8 mouse cellular contexts compared by ENCODE assay signal in the genomic region with DNA sequence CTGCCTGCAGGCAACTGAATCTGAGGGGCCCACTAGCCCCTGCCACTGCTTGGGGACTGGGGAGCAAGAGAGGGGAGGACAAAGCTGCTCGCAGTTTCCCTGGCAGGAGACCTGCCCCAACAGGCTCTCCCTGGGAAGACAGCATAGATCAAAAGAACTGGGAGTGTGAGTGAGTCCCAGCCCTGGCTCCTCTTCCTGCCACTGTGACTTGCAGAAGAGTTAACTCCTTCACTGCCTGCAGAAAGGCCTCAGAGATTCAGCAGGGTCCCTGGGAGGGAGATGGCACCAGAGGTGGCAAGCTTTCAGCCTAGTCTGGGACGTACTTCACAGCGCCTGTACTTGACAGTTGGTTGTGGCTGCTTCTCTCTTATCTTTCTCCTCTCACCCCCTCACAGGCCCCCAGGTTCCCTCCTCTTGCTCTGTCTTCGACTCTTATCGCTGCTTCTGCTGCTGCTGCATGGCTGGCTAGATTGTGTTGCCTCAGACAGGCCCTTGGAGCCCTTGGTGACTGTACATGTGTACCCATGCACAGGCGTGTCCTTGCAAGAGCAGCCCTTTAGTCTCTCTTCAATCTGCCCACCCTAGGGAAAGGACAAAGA. TPM values are rescaled to one million over a fixed set of nuclear protein-coding genes. Genes with fewer than 3 reads are reported as not detected.
A peak's percentile ranks its signal among the peaks of the same experiment; 100 is the strongest.
DNase-seq lines count a peak whose midpoint lies in the region; ATAC-seq and TF ChIP-seq lines count a peak whose summit lies in the region.

No protein-coding gene starts in this region.

- no peak overlapping the region for H3K4me3 ChIP-seq in heart, embryonic 14.5 days (ENCODE audit: control insufficient read depth in 1 of 2, insufficient read depth in 1 of 2, low read depth in 1 of 2, low read length in 2 of 2)
- no peak overlapping the region for H3K4me3 ChIP-seq in bone marrow, adult 2 months (replicated peaks; ENCODE audit: control insufficient read depth, low read depth, low read length)
- no peak overlapping the region for H3K4me3 ChIP-seq in hindbrain, embryonic 13.5 days

- H3K4me1 ChIP-seq in heart, embryonic 14.5 days (ENCODE audit: control insufficient read depth in 2 of 2, insufficient read depth in 2 of 2, low read length in 2 of 2): peaks cover 17 to 23% of the 10 kb centered on the region in 2 experiments
- peaks cover 10% of the 10 kb centered on the region for H3K4me1 ChIP-seq in bone marrow, adult 2 months (ENCODE audit: control insufficient read depth, insufficient read depth, low read length)
- peaks cover 17% of the 10 kb centered on the region; the same call in 1 of the 2 replicates for H3K4me1 ChIP-seq in hindbrain, embryonic 13.5 days (replicated peaks)

- no peaks in the 10 kb centered on the region for H3K27me3 ChIP-seq in heart, embryonic 14.5 days (ENCODE audit: control insufficient read depth, insufficient read depth, low read length)
- H3K27me3 ChIP-seq in hindbrain, embryonic 13.5 days: no peaks in the 10 kb centered on the region

- no peak for TF ChIP-seq CTCF in bone marrow, adult 2 months (IDR thresholded peaks at IDR 0.05; ENCODE audit: control insufficient read depth, insufficient read depth, low read length)

- H3K36me3 ChIP-seq in heart, embryonic 14.5 days (ENCODE audit: control insufficient read depth, insufficient read depth, low read length): no peaks in the 10 kb centered on the region
- no peaks in the 10 kb centered on the region for H3K36me3 ChIP-seq in hindbrain, embryonic 13.5 days

- H3K9ac ChIP-seq in heart, embryonic 14.5 days (ENCODE audit: low read length): peak overlapping the region; percentile 42; the same call in 1 of the 2 replicates
- peak overlapping the region; percentile 24; the same call in 1 of the 2 replicates for H3K9ac ChIP-seq in hindbrain, embryonic 13.5 days

- 6% methylated on average over 6 of the region's 6 CpGs for WGBS in heart, embryonic 14.5 days
- WGBS in bone marrow, adult 2 months: 18% methylated on average over 6 of the region's 6 CpGs
- 28% methylated on average over 6 of the region's 6 CpGs for WGBS in hindbrain, embryonic 13.5 days

- 0 out of 2 replicates have a peak, but pooled peaks have one; percentile 15 for TF ChIP-seq POLR2A in bone marrow, adult 2 months (IDR thresholded peaks at IDR 0.05; ENCODE audit: borderline replicate concordance, control insufficient read depth, low read depth, low read length)

- peak; percentile 49 for ATAC-seq in heart, embryonic 14.5 days (ENCODE audit: insufficient number of reproducible peaks, insufficient read depth, low FRiP score, low read depth)
- no peak for ATAC-seq in hindbrain, embryonic 13.5 days (ENCODE audit: low FRiP score)

- peak overlapping the region; percentile 68 to 71; a peak in 3 of 4 replicates for H3K27ac ChIP-seq in heart, embryonic 14.5 days (replicated peaks in 1 of 2; ENCODE audit: control insufficient read depth in 1 of 2, insufficient read depth in 1 of 2, low read depth in 2 of 2, low read length in 2 of 2)
- H3K27ac ChIP-seq in bone marrow, adult 2 months (ENCODE audit: control insufficient read depth, insufficient read depth, low read depth, low read length, poor library complexity): peak overlapping the region; percentile 83
- peak overlapping the region; percentile 35; the same call in 1 of the 2 replicates for H3K27ac ChIP-seq in hindbrain, embryonic 13.5 days

- H3K4me2 ChIP-seq in heart, embryonic 14.5 days (ENCODE audit: low read length): peak overlapping the region; percentile 33
- H3K4me2 ChIP-seq in hindbrain, embryonic 13.5 days: no peak overlapping the region

- DNase-seq in heart, postnatal 4 days: no peak
- peak; percentile 48 for DNase-seq in mesoderm, embryonic 11.5 days (ENCODE audit: low read depth, low spot score)
- no peak for DNase-seq in right cerebral cortex, adult 2 months (ENCODE audit: low spot score in 2 of 2)
- DNase-seq in adrenal gland, adult 8-10 months: no peak
- no peak for DNase-seq in adipocyte (ENCODE audit: low spot score)

- H3K9me3 ChIP-seq in heart, embryonic 14.5 days (ENCODE audit: control insufficient read depth, low read length): no peaks in the 10 kb centered on the region
- H3K9me3 ChIP-seq in hindbrain, embryonic 13.5 days: no peaks in the 10 kb centered on the region

RNA-seq across cellular contexts. Expression of a gene that starts 11.3 kb away (rescaled TPM):
- 116 and 124 TPM in 2 replicates for polyA plus RNA-seq in heart, embryonic 14.5 days (2014; fragmentation: Nextera tagmentation; extraction: Ambion mirVana)
- 10 to 100 TPM; 47.9 to 49.9 TPM for total RNA-seq in heart, postnatal 4 days (2021)
- polyA plus RNA-seq in bone marrow, adult 2 months (2011; ENCODE audit: insufficient read depth, insufficient read length, low replicate concordance, missing spikeins): 38.9 and 127 TPM in 2 replicates
- 143 and 150 TPM in 2 replicates for polyA plus RNA-seq in hindbrain, embryonic 13.5 days (2015; fragmentation: Nextera tagmentation; extraction: Ambion mirVana)
- total RNA-seq in adrenal gland, adult 8-10 months (2022): 10 to 100 TPM; 73.7 to 85.1 (median 84.2) TPM

RNA-seq across cellular contexts. Expression of a gene that starts 34.3 kb away (rescaled TPM):
- 0.09 and 0.26 TPM in 2 replicates for polyA plus RNA-seq in heart, embryonic 14.5 days (2014; fragmentation: Nextera tagmentation; extraction: Ambion mirVana)
- total RNA-seq in heart, postnatal 4 days (2021): under 1 TPM in 1 of 2 experiments, not detected in 1; 0.07 TPM
- 18.0 and 50.9 TPM in 2 replicates for polyA plus RNA-seq in bone marrow, adult 2 months (2011; ENCODE audit: insufficient read depth, insufficient read length, low replicate concordance, missing spikeins)
- 40.7 and 40.8 TPM in 2 replicates for polyA plus RNA-seq in hindbrain, embryonic 13.5 days (2015; fragmentation: Nextera tagmentation; extraction: Ambion mirVana)
- 10 to 100 TPM in 2 of 4 experiments, 1 to 10 TPM in 2; 5.9 to 32.3 (median 18.0) TPM for total RNA-seq in adrenal gland, adult 8-10 months (2022)

Comparison
In these comparisons a context has a peak if more than half of its experiments do, and no peak if none do; other contexts are left out.
1. RNA of a gene that starts 34.3 kb away (polyA plus RNA-seq): 18.0 to 50.9 TPM in bone marrow, adult 2 months and 40.7 to 40.8 TPM in hindbrain, embryonic 13.5 days; 0.09 to 0.26 TPM in heart, embryonic 14.5 days; every median in the first group is over 10 times any median in the second.
2. Peak in every context shown above with its lines, with median percentiles within 50 percentile points of each other: H3K27ac ChIP-seq.